Mouse (Mus musculus): ENCODE data around the gene Cyp26a1.

Gene Cyp26a1

GRCm38 (mm10) chr19:37698273-37699160, 919 bp downstream of the Cyp26a1 start:
- peak; percentile 49 for DNase-seq (ENCODE audit: low spot score)

- no peak for DNase-seq (ENCODE audit: low spot score)
Observed at GRCm38 (mm10) chr19:37699711-37700110, 2.1 kb downstream of the Cyp26a1 start.

- no peak for DNase-seq (ENCODE audit: low spot score)
Observed at GRCm38 (mm10) chr19:37702377-37703076, 4.9 kb downstream of the Cyp26a1 start.

DNA sequence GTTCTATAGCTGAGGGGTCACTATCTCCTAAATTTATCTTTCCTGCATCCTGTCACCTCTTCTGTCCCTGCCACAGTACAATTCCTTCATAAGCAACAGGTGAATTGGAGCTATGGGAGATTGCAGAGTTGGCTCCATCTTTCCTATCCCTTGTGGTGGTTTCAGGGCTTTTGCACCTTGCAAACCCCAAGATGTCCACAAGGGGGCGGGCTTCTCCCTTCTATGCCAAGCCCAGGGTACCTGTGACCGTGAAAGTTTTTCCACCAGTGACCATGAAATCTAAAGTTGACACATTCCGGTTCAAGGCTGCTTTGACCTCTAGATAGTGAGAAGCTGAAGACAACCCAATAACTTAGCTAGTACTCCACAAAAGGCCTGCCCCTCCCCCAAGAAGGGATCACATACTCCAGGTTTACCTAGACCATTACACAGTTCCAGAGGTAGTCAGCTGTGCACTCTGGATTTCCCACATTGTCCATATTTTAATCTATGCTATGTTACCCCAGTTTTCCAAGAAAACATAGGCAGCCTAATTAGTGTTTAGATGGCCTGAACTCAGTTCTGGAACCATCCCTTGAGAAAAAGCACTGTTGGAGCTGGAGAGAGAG, 6.4 kb downstream of the Cyp26a1 start:
- peak; percentile 88 for DNase-seq (ENCODE audit: low spot score)

DNA sequence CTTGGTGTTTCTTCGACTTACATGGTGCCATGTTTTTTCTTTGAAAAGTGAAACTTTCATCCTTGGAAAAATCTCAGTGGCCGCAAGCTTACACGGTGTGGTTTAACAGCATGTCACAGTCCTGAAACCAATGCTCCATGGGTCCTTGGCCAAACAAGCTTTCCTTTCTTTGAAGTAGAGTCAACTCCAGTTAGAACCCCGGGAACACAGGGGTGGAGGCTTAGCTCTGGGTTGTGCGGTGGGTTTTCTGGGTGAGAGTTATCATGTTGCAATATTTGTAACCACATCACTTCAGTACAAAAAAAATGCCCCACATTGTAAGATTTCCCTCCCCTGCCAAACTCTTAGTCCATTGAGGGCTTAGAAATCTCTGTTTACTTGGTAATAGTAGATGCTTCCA, 8.1 kb downstream of the Cyp26a1 start:
- DNase-seq (ENCODE audit: low spot score), result no peak

DNA sequence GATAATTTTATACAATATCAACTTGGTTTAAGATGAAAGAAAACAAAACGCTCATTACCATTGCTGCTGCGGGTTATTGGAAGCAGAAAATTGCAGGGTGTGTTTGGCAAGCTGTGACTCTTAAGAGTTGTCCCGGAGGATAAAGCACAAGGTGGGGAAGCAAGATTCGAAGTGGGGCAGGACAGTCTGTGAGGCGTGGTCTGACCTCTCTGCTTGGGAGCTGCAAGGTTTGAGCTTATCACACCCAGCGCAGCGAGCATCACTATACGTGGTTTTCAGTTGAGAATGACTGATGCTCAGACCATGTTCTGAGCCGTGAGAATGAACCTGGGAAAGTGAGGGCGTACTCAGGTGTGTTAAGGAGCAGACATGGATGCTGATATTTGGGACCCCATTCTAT, 17.1 kb downstream of the Cyp26a1 start:
- no peak for DNase-seq (ENCODE audit: low spot score)

- DNase-seq (ENCODE audit: low spot score), result no peak
Observed at GRCm38 (mm10) chr19:37715980-37716379, 18.4 kb downstream of the Cyp26a1 start.

GRCm38 (mm10) chr19:37716524-37717175, 19.1 kb downstream of the Cyp26a1 start:
- DNase-seq (ENCODE audit: low spot score), result no peak

DNA sequence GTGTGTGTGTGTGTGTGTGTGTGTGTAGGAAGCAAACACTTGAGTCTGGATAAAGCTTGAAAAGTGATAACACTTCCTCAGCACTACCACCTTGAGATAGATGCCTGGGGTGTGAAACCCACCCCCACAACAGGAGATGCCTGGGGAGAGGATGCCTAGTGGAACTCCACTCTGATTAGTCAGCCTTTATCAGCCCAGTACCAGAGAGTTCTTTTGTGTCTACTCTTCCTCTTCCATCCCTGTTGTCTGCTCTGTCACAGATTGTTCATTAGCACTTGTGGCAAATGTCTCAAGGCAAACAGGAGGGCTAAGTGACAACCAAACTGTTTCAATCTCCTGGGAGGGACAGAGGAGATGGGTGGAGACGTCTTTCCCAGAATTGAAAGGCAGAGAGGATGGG, 21.6 kb downstream of the Cyp26a1 start:
- DNase-seq (ENCODE audit: low spot score), result no peak

DNA sequence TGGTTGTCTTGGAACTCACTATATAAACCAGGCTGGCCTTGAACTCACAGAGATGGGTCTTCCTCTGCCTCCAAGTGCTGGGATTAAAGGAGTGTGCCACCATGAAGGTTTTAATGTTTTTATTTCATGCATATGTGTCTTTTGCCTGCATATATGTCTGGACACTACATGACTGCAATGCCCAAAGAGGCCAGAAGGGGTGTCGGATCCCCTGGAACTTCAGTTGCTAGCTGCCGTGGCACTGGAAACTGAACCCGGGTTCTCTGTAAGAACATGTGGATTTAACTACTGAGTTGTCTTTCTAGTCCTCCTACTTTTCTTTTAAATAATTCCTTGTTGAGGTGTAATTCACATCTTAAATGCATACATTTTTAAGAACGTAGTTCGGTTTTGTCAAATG, 27.0 kb downstream of the Cyp26a1 start:
- no peak for DNase-seq (ENCODE audit: low spot score)

- DNase-seq (ENCODE audit: low spot score), result no peak
Observed at GRCm38 (mm10) chr19:37726585-37726984, 29.0 kb downstream of the Cyp26a1 start.

DNA sequence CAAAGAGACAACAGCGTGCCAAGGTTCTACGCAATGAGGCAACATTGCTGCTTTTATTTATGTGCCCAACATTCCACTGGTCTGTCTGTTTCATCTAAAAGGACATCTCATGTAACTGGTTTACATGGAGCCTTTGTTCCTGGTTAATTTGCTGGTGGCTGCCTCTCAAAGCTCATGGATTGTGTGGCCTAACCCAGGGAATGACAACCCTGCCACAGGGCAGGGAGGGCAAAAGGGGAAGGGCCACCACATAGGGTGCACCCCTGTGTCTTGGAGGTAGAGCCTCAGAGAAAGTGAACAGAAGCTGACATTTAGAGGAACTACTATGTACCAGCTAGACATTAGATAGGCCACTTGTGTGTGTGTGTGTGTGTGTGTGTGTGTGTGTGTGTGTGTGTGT, 29.8 kb downstream of the Cyp26a1 start:
- no peak for DNase-seq (ENCODE audit: low spot score)

GRCm38 (mm10) chr19:37735426-37735825, 37.8 kb downstream of the Cyp26a1 start:
- DNase-seq (ENCODE audit: low spot score), result no peak

DNA sequence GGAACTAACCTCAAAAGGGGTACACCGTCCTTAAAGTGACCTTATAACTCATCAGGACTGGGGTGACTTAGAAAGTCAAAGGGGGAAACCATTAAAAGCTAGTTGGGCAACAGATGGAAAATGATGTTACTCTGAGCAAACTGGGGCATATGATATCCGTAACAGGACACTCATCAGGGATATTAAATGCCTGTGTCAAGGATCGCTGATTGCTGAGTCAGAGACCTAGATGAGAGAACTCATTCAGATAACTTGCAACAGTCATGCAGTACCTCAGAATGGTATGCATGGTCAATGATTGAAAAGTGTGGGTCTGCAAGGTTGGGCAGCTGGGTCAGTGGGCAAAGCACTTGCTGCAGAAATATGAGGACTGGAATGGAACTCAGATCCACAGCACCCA, 41.0 kb downstream of the Cyp26a1 start:
- no peak for DNase-seq (ENCODE audit: low spot score)

- no peak for DNase-seq (ENCODE audit: low spot score)
Observed at GRCm38 (mm10) chr19:37740043-37740442, 42.4 kb downstream of the Cyp26a1 start.
